Mouse (Mus musculus) hindbrain, embryonic 14.5 days (tissue): ENCODE results near the gene Tmem199. TPM values are rescaled to one million over a fixed set of nuclear protein-coding genes. Genes with fewer than 3 reads are reported as not detected.

ENCODE experiments used
- ATAC-seq: fragments of 200-750 bp; cut with Nextera tagmentation; 2 replicates; pipeline ENCODE4 v1.8.0; 2017; ENCODE audit warnings: moderate number of reproducible peaks, mild to moderate bottlenecking, moderate TSS enrichment, moderate library complexity; ENCODE audit not compliant: low FRiP score
- DNase-seq: peaks from one replicate; pipeline ENCODE4 v3.0.0-alpha.2; 2015; ENCODE audit warnings: low spot score
- H3K27ac ChIP-seq: fragments of 300-500 bp; sonication (generic); 2 replicates; pipeline ENCODE4 v1.5.1; 2014; ENCODE audit warnings: mild to moderate bottlenecking, moderate library complexity
- H3K27me3 ChIP-seq: fragments of 300-500 bp; sonication (generic); 2 replicates; pipeline ENCODE4 v1.6.1; 2014; ENCODE audit warnings: mild to moderate bottlenecking, low read length, mixed read lengths; ENCODE audit not compliant: control insufficient read depth, insufficient read depth
- H3K36me3 ChIP-seq: fragments of 300-500 bp; sonication (generic); replicated peaks from 2 replicates; pipeline ENCODE4 v1.6.1; 2014; ENCODE audit not compliant: control insufficient read depth, insufficient read depth
- H3K4me1 ChIP-seq: fragments of 300-500 bp; sonication (generic); replicated peaks from 2 replicates; pipeline ENCODE4 v1.6.1; 2014; ENCODE audit warnings: antibody characterized with exemption, low read length, mixed read lengths; ENCODE audit not compliant: control insufficient read depth, insufficient read depth
- H3K4me2 ChIP-seq: fragments of 300-500 bp; sonication (generic); replicated peaks from 2 replicates; pipeline ENCODE4 v1.6.1; 2014; ENCODE audit warnings: mild to moderate bottlenecking, moderate library complexity
- H3K4me3 ChIP-seq: fragments of 300-500 bp; sonication (generic); replicated peaks from 2 replicates; pipeline ENCODE4 v1.5.1; 2014; ENCODE audit warnings: mild to moderate bottlenecking, low read length
- H3K9ac ChIP-seq: fragments of 300-500 bp; sonication (generic); 2 replicates; pipeline ENCODE4 v1.6.1; 2014
- H3K9me3 ChIP-seq: fragments of 300-500 bp; sonication (generic); 2 replicates; pipeline ENCODE4 v1.6.1; 2016; ENCODE audit warnings: low read length; ENCODE audit not compliant: control insufficient read depth
- WGBS: fragments of 180-500 bp; shearing (Covaris S2); extraction: QIAGEN DNeasy Blood & Tissue Kit; methylation state at CpG from one replicate; pipeline ENCODE4 v1.1.7; 2014; 5-methylcytosine and 5-hydroxymethylcytosine counted together
- polyA plus RNA-seq: library from polyadenylated mRNA; unstranded; fragments of >200 nt; fragmentation: Nextera tagmentation; extraction: Ambion mirVana; gene quantifications from 2 replicates; pipeline ENCODE4 v1.2.1, GENCODE M21; 2014

Tmem199 gene
- polyA plus RNA-seq: 96.1 and 101 TPM in 2 replicates

DNA sequence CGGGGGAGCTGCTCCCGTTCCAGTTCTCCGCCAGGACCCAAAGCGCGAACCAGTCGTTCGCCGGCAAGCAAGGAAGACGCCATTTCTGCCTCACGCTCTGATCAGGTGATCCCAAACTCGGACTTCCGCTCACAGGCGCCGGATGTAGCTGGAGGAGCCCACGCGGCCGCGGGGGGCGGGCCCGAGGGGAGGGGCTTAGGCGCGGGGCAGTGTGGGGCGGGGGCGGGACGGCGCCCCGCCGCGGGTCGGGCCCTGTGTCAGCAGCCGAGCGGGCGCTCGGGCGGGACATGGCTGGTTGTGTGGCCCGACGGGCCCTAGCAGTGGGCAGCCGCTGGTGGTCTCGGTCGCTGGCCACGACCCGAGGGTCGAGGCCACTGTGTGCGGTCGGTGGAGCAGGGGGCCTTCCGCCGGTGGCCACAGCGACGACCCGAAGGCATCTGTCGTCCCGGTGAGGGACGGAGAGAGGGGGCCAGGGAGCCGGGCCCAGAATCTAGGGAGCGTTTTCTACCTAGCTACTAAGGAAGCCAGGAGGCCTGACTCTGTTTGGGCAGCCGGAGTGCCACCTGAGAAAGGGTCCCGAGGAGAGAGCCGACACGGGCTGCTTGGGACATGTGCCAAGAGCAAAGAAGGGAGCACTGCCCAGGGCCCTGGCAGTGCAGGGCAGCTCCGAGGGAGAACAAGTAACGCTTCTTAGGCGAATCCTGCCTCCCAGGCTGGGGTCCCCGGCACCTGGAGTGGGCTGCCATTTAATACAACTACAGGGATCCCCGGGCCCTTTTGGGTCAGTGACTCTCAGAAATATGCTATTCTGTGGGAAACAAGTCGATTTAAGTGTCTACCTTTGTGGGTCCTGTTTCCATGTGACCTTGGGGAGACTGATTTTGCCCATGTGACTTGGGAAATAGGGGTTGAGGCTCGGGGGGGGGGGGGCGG lies at the start of gene Tmem199, which contains the start of gene Poldip2:
Tmem199 (minus strand) TSS at position 148 of the 933 bp plus-strand sequence.
Poldip2 (plus strand) TSS at position 169 of the 933 bp plus-strand sequence.
- no peaks in the 10 kb centered on the region for H3K27me3 ChIP-seq
- peak; percentile 96 for ATAC-seq
- WGBS: under 1% methylated on average over 67 of the region's 67 CpGs

DNA sequence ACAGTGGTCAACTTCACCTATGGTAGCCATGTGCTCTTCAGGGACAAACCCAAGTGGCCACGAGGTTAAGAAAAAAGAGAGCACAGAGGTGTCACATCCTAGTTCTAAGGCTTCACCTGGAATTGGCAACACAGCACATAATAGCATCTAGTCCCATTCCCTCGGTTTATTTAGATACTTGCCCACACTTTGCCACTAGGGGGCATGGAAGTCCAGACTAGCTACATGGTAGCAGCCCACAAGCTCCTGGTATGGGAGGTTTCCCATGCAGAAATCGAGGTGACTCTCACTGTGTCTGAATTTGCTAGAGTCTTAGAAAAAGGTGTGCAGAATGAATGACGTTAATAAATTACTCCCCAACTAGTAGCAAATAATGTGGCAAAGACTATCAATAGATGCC lies 48.5 kb upstream of the Tmem199 start:
- H3K27ac ChIP-seq: no peak overlapping the region
- peak; percentile 62; the same call in 1 of the 2 replicates for ATAC-seq
- no peaks in the 10 kb centered on the region for H3K9me3 ChIP-seq
- no peak overlapping the region for H3K9ac ChIP-seq
- no peak overlapping the region for H3K4me3 ChIP-seq
- H3K27me3 ChIP-seq: no peaks in the 10 kb centered on the region
- peak; percentile 89 for DNase-seq
- 15% methylated on average over 4 of the region's 4 CpGs for WGBS
- no peak overlapping the region for H3K4me2 ChIP-seq
- H3K36me3 ChIP-seq: no peaks in the 10 kb centered on the region; the same call in 1 of the 2 replicates
- no peaks in the 10 kb centered on the region for H3K4me1 ChIP-seq

More for the DNA sequence above, at the start of gene Tmem199, which contains the start of gene Poldip2:
- H3K9ac ChIP-seq: peak within 1 kb of the TSS; percentile 94
- H3K27ac ChIP-seq: peak within 1 kb of the TSS; percentile 81
- H3K36me3 ChIP-seq: peaks cover 54% of the 10 kb centered on the region
- DNase-seq: peak; percentile 95
- no peaks in the 10 kb centered on the region for H3K9me3 ChIP-seq
- H3K4me1 ChIP-seq: peaks cover 12% of the 10 kb centered on the region
- H3K4me3 ChIP-seq: peak within 1 kb of the TSS; percentile 83
- peak within 1 kb of the TSS; percentile 79 for H3K4me2 ChIP-seq

- DNase-seq: no peak
- Histone ChIP-seq H3K9ac (no peak overlapping the region), H3K36me3 (no peaks in the 10 kb centered on the region), H3K9me3 (peaks cover 10% of the 10 kb centered on the region; the same call in 1 of the 2 replicates), H3K4me1 (no peaks in the 10 kb centered on the region), H3K27me3 (no peaks in the 10 kb centered on the region), H3K27ac (no peak overlapping the region), H3K4me2 (no peak overlapping the region), H3K4me3 (no peak overlapping the region)
- WGBS: 60% methylated on average over 8 of the region's 8 CpGs
- ATAC-seq: no peak
These were observed 45.3 kb upstream of the Tmem199 start for GRCm38 (mm10) chr11:78557241-78557640.

DNA sequence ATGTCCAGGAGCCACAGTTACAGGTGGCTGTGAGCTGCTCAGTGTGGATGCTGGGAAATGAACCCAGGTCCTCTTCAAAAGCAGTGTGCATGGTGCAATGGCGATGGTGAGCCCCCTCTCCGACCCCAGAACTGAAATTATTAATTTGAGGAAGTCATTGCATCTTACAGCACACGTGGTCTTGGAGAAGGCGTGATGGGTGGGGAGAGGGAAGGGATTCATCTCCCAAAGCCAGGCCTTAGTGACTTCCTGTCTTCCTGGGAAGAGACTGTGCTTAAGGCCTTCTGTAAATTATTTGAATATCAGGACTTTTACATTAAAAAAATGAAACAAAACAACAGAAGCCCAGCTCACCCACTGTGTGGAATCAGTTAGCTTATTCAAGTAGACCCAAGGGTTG lies 44.1 kb upstream of the Tmem199 start:
- H3K9me3 ChIP-seq: peaks cover 10% of the 10 kb centered on the region; the same call in 1 of the 2 replicates
- H3K4me2 ChIP-seq: no peak overlapping the region
- DNase-seq (no peak), ATAC-seq (no peak)
- no peaks in the 10 kb centered on the region for H3K36me3 ChIP-seq
- H3K27me3 ChIP-seq: no peaks in the 10 kb centered on the region
- WGBS: 92% methylated on average over 4 of the region's 4 CpGs
- H3K9ac ChIP-seq: no peak overlapping the region
- H3K4me1 ChIP-seq: no peaks in the 10 kb centered on the region; the same call in 1 of the 2 replicates
- H3K27ac ChIP-seq: no peak overlapping the region
- H3K4me3 ChIP-seq: no peak overlapping the region

DNA sequence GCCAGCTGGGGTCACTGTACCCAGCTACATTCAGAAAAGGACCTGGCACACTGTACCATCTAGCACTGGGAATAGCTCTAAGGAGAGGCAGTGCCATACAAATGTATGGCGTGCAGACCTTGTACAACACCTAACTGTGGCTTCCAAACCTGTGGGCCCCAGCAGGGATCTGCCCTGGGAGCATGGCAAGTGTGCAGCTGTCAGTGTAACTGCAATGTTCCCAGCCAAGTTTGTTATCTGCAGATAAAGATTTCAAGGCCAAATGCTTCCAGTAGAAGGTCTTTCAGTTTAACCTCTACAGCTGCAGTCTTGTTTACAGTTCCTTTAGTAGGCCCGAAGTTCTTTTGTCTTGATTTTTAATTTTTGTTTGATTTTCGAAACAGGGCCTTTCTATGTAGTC lies 43.7 kb upstream of the Tmem199 start:
- peaks cover 10% of the 10 kb centered on the region; the same call in 1 of the 2 replicates for H3K9me3 ChIP-seq
- no peak for ATAC-seq
- H3K4me3 ChIP-seq: no peak overlapping the region
- WGBS: 85% methylated on average over 3 of the region's 3 CpGs
- no peak overlapping the region for H3K9ac ChIP-seq
- H3K4me1 ChIP-seq: no peaks in the 10 kb centered on the region; the same call in 1 of the 2 replicates
- H3K36me3 ChIP-seq: no peaks in the 10 kb centered on the region
- H3K27me3 ChIP-seq: no peaks in the 10 kb centered on the region
- H3K4me2 ChIP-seq: no peak overlapping the region
- no peak overlapping the region for H3K27ac ChIP-seq
- DNase-seq: no peak

DNA sequence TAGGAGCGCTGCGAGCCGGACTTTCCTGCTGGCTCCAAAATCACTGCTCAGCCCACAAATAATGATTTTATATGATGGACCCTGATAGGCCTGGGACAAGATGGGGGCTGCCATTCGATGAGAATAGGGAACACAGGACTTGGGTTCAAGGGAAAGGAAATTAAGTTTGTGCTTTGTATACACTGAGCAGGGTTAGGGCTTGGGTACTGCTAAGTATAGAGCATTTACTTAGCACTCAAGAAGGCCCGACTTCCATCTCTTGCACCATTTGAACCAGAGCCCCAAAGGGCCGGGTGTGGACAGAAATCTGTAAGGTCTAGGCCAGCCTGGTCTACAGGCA lies 39.1 kb upstream of the Tmem199 start:
- 35% methylated on average over 6 of the region's 6 CpGs for WGBS

GRCm38 (mm10) chr11:78550168-78551058 lies 38.4 kb upstream of the Tmem199 start, which contains the start of gene Tmem97:
Gene Tmem97 (minus strand): TSS chr11:78550777.
- H3K4me3 ChIP-seq: peak within 1 kb of the TSS; percentile 66
- H3K9me3 ChIP-seq: peaks cover 10% of the 10 kb centered on the region; the same call in 1 of the 2 replicates
- DNase-seq: peak; percentile 95
- WGBS: under 1% methylated on average over 60 of the region's 60 CpGs
- peaks cover 11% of the 10 kb centered on the region for H3K4me1 ChIP-seq
- H3K27me3 ChIP-seq: no peaks in the 10 kb centered on the region
- ATAC-seq: peak; percentile 100
- H3K4me2 ChIP-seq: peak within 1 kb of the TSS; percentile 89
- peak within 1 kb of the TSS; percentile 82 for H3K27ac ChIP-seq
- no peaks in the 10 kb centered on the region for H3K36me3 ChIP-seq
- H3K9ac ChIP-seq: peak within 1 kb of the TSS; percentile 71

More for the DNA sequence above, 39.1 kb upstream of the Tmem199 start:
- H3K4me1 ChIP-seq: peaks cover 11% of the 10 kb centered on the region
- no peaks in the 10 kb centered on the region for H3K36me3 ChIP-seq
- DNase-seq (no peak), ATAC-seq (peak; percentile 22)
- H3K27ac ChIP-seq: peak overlapping the region; percentile 82
- no peaks in the 10 kb centered on the region for H3K27me3 ChIP-seq
- H3K4me2 ChIP-seq: peak overlapping the region; percentile 89
- H3K9ac ChIP-seq: peak overlapping the region; percentile 51
- peak overlapping the region; percentile 66 for H3K4me3 ChIP-seq
- H3K9me3 ChIP-seq: peaks cover 10% of the 10 kb centered on the region; the same call in 1 of the 2 replicates

DNA sequence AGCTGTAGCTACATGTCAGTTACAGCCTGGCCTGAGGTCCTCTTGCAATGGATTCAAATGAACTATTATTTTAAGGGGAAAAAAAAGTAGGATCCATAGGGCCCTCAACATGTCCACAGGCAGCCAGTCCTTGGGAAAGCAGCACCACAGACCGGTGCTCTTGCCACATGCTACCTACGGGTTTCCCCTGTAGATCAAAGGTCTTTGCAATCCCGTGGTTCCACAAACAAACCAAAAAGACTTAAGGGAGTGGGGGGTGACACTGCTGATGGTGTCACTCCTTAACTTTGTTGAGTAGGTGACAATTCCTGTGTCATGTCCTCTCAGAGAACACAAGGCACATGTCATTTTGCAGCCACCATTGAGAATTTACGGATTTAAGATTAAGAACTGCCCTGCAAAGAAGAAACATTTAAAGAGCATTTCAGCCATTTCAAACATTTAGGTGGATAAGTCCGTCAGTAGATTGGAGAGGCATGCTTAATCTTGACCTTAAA lies 37.6 kb upstream of the Tmem199 start:
- peaks cover 10% of the 10 kb centered on the region; the same call in 1 of the 2 replicates for H3K9me3 ChIP-seq
- H3K27ac ChIP-seq: no peak overlapping the region; the same call in 1 of the 2 replicates
- peak overlapping the region; percentile 66 for H3K4me3 ChIP-seq
- DNase-seq: no peak
- ATAC-seq: no peak
- H3K9ac ChIP-seq: peak overlapping the region; percentile 71
- H3K4me1 ChIP-seq: peaks cover 11% of the 10 kb centered on the region
- WGBS: 19% methylated on average over 5 of the region's 5 CpGs
- peak overlapping the region; percentile 89 for H3K4me2 ChIP-seq
- H3K36me3 ChIP-seq: 0 out of 2 replicates have a peak, but pooled peaks cover 2% of the 10 kb centered on the region
- no peaks in the 10 kb centered on the region for H3K27me3 ChIP-seq
